Mouse (Mus musculus): Measurements from ENCODE around the gene Amacr. TPM values are rescaled to one million over a fixed set of nuclear protein-coding genes. Genes with fewer than 3 reads are reported as not detected.

The Amacr gene
- 10 to 100 TPM; 10.5 to 11.5 TPM for total RNA-seq (2021)

- peak; percentile 92 to 94 for DNase-seq (ENCODE audit: low spot score in 2 of 2)
- intact Hi-C loops (cut with DNase I), result loop anchor here (1.0 kb wide), 2 partner anchors 60 to 495 kb away; partner anchors contain the start of gene Rad1
These were observed at the start of gene Amacr for GRCm38 (mm10) chr15:10981377-10982063. Gene Amacr (plus strand): TSS chr15:10981756.

- DNase-seq (ENCODE audit: low spot score in 2 of 2), result no peak
- intact Hi-C loops (cut with DNase I), result no loop called here
These were observed 47.6 kb upstream of the Amacr start for GRCm38 (mm10) chr15:10933930-10934329.

GRCm38 (mm10) chr15:10940148-10941108 lies 41.1 kb upstream of the Amacr start:
- intact Hi-C loops (cut with DNase I), result no loop called here
- DNase-seq (ENCODE audit: low spot score in 2 of 2), result no peak

- no peak for DNase-seq (ENCODE audit: low spot score in 2 of 2)
- intact Hi-C loops (cut with DNase I), result no loop called here
These were observed 39.7 kb upstream of the Amacr start for GRCm38 (mm10) chr15:10941901-10942300.

- DNase-seq (ENCODE audit: low spot score in 2 of 2), result no peak
- intact Hi-C loops (cut with DNase I), result no loop called here
These were observed 33.7 kb upstream of the Amacr start for GRCm38 (mm10) chr15:10947852-10948251.

- no peak for DNase-seq (ENCODE audit: low spot score in 2 of 2)
- intact Hi-C loops (cut with DNase I), result no loop called here
These were observed 29.4 kb upstream of the Amacr start, which contains the start of gene C1qtnf3 for GRCm38 (mm10) chr15:10951951-10952759. Gene C1qtnf3 (plus strand): TSS chr15:10952332.

GRCm38 (mm10) chr15:10952760-10953305 lies 28.7 kb upstream of the Amacr start:
- intact Hi-C loops (cut with DNase I), result no loop called here
- no peak for DNase-seq (ENCODE audit: low spot score in 2 of 2)

GRCm38 (mm10) chr15:10953465-10953864 lies 28.1 kb upstream of the Amacr start:
- no peak for DNase-seq (ENCODE audit: low spot score in 2 of 2)
- intact Hi-C loops (cut with DNase I), result no loop called here

- intact Hi-C loops (cut with DNase I), result no loop called here
- no peak for DNase-seq (ENCODE audit: low spot score in 2 of 2)
These were observed 27.1 kb upstream of the Amacr start for GRCm38 (mm10) chr15:10954381-10955016.

GRCm38 (mm10) chr15:10955156-10955555 lies 26.4 kb upstream of the Amacr start:
- DNase-seq (ENCODE audit: low spot score in 2 of 2), result no peak
- intact Hi-C loops (cut with DNase I), result no loop called here

- intact Hi-C loops (cut with DNase I), result no loop called here
These were observed 24.9 kb upstream of the Amacr start for GRCm38 (mm10) chr15:10956706-10957105.

GRCm38 (mm10) chr15:10959277-10960026 lies 22.1 kb upstream of the Amacr start:
- intact Hi-C loops (cut with DNase I), result no loop called here
- DNase-seq (ENCODE audit: low spot score in 2 of 2), result no peak

More at GRCm38 (mm10) chr15:10956706-10957105, 24.9 kb upstream of the Amacr start:
- DNase-seq (ENCODE audit: low spot score in 2 of 2), result no peak

GRCm38 (mm10) chr15:10960267-10960666 lies 21.3 kb upstream of the Amacr start:
- no peak for DNase-seq (ENCODE audit: low spot score in 2 of 2)
- intact Hi-C loops (cut with DNase I), result no loop called here

- intact Hi-C loops (cut with DNase I), result no loop called here
- DNase-seq (ENCODE audit: low spot score in 2 of 2), result no peak
These were observed 19.0 kb upstream of the Amacr start for GRCm38 (mm10) chr15:10962601-10963000.

- DNase-seq (ENCODE audit: low spot score in 2 of 2), result no peak
- intact Hi-C loops (cut with DNase I), result no loop called here
These were observed 12.1 kb upstream of the Amacr start for GRCm38 (mm10) chr15:10969439-10969838.

- intact Hi-C loops (cut with DNase I), result no loop called here
- no peak for DNase-seq (ENCODE audit: low spot score in 2 of 2)
These were observed 10.8 kb upstream of the Amacr start for GRCm38 (mm10) chr15:10970777-10971176.

GRCm38 (mm10) chr15:10977151-10977550 lies 4.4 kb upstream of the Amacr start:
- intact Hi-C loops (cut with DNase I), result no loop called here
- DNase-seq (ENCODE audit: low spot score in 2 of 2), result no peak

GRCm38 (mm10) chr15:10980712-10981111 lies 844 bp upstream of the Amacr start:
- DNase-seq (ENCODE audit: low spot score in 2 of 2), result no peak
- intact Hi-C loops (cut with DNase I), result loop anchor here (1.0 kb wide), 2 partner anchors 59 to 494 kb away; partner anchors contain the start of gene Rad1
